Mouse (Mus musculus) cerebellum, adult 9-11 months (tissue): ENCODE measurements at regions not wholly inside any gene's neighbourhood (a gene's known extent, or its start where the extent isn't known, plus 50 kb on each side); places are given as distances from the start of the nearest gene placed in this dataset.
"Not testable (repeated sequence)": the region's sequence is repeated elsewhere in the genome, so short reads cannot be mapped to it uniquely, and the experiment has no call there.

ENCODE experiments used
- DNase-seq: peaks from one replicate; pipeline ENCODE4 v3.0.0; 2022

GRCm38 (mm10) chr2:17946047-17946446 is 50.7 kb downstream of the H2al2a start:
- DNase-seq: no peak

GRCm38 (mm10) chr2:17945369-17945915 is 51.3 kb downstream of the H2al2a start:
- DNase-seq: no peak

GRCm38 (mm10) chr2:17943506-17943905 is 53.3 kb downstream of the H2al2a start:
- DNase-seq: no peak

- DNase-seq: no peak
These were observed 54.0 kb downstream of the H2al2a start for GRCm38 (mm10) chr2:17942528-17943387.

GRCm38 (mm10) chr2:17941921-17942320 is 54.8 kb downstream of the H2al2a start:
- no peak for DNase-seq

GRCm38 (mm10) chr2:17939857-17940848 is 56.6 kb downstream of the H2al2a start:
- DNase-seq: not testable (repeated sequence)

- DNase-seq: no peak
These were observed 57.4 kb downstream of the H2al2a start for GRCm38 (mm10) chr2:17939183-17939856.

- no peak for DNase-seq
These were observed 60.1 kb downstream of the H2al2a start for GRCm38 (mm10) chr2:17936527-17937139.

GRCm38 (mm10) chr2:17935916-17936315 is 60.8 kb downstream of the H2al2a start:
- DNase-seq: no peak

- no peak for DNase-seq
These were observed 61.3 kb downstream of the H2al2a start for GRCm38 (mm10) chr2:17935466-17935865.

GRCm38 (mm10) chr2:17934610-17935009 is 62.1 kb downstream of the H2al2a start:
- no peak for DNase-seq

- DNase-seq: no peak
These were observed 63.6 kb downstream of the H2al2a start for GRCm38 (mm10) chr2:17932932-17933790.

- no peak for DNase-seq
These were observed 64.3 kb downstream of the H2al2a start for GRCm38 (mm10) chr2:17932426-17932931.

- no peak for DNase-seq
These were observed 64.9 kb downstream of the H2al2a start for GRCm38 (mm10) chr2:17931881-17932280.

- DNase-seq: no peak
These were observed 77.7 kb downstream of the H2al2a start for GRCm38 (mm10) chr2:17918861-17919648.

- no peak for DNase-seq
These were observed 79.4 kb downstream of the H2al2a start for GRCm38 (mm10) chr2:17917238-17917946.

- DNase-seq: no peak
These were observed 94.1 kb downstream of the H2al2a start for GRCm38 (mm10) chr2:17902616-17903015.

GRCm38 (mm10) chr2:17900202-17900601 is 96.6 kb downstream of the H2al2a start:
- no peak for DNase-seq

GRCm38 (mm10) chr2:17898780-17899179 is 98.0 kb downstream of the H2al2a start:
- DNase-seq: no peak
